Mouse (Mus musculus): Measurements from ENCODE around the gene Snx15. TPM values are rescaled to one million over a fixed set of nuclear protein-coding genes. Genes with fewer than 3 reads are reported as not detected.

Gene Snx15
- polyA plus RNA-seq, 1 experiment from 2014 or later: 61.2 TPM

DNA sequence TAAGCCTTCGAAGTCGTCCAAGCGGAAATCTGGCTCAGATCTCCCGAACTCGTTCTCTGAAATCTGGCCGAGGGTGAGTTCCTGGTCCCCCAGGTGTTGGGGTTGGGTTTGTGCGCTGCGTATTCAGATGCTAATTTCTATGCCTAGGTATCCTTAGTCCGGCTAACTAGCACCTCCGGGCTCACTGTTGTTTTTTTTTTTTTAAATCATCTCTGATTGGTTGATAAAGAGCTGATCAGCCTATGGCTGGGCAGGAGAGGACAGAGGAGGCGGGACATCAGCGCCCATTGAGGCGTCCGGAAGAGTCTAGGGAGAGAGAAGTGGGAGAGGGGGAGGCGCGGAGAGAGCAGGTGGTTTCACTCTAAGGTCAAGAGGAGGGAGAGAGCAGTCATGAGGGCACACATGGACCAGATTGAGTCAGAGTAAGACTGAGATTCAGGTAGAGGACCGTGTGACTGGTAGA, 42.7 kb downstream of the Snx15 start:
- WGBS (ENCODE audit: insufficient replicate concordance): under 1% methylated on average over 17 of the region's 17 CpGs
- Histone ChIP-seq H3K4me1 (ENCODE audit: control insufficient read depth, low read depth, low read length) (peaks cover 21% of the 10 kb centered on the region), H3K27ac (ENCODE audit: low read length) (peak overlapping the region; percentile 93), H3K36me3 (ENCODE audit: control insufficient read depth, insufficient read depth) (peaks cover 48% of the 10 kb centered on the region), H3K9me3 (replicated peaks; ENCODE audit: control insufficient read depth, low read length) (no peaks in the 10 kb centered on the region), H3K4me2 (ENCODE audit: low read depth, low read length) (peak overlapping the region; percentile 88), H3K9ac (ENCODE audit: low read depth, low read length) (peak overlapping the region; percentile 88), H3K27me3 (ENCODE audit: control insufficient read depth, insufficient read depth, low read depth, low read length) (no peaks in the 10 kb centered on the region), H3K4me3 (ENCODE audit: low read depth, low read length) (peak overlapping the region; percentile 95)
- peak; percentile 80 for ATAC-seq (ENCODE audit: low read depth)

DNA sequence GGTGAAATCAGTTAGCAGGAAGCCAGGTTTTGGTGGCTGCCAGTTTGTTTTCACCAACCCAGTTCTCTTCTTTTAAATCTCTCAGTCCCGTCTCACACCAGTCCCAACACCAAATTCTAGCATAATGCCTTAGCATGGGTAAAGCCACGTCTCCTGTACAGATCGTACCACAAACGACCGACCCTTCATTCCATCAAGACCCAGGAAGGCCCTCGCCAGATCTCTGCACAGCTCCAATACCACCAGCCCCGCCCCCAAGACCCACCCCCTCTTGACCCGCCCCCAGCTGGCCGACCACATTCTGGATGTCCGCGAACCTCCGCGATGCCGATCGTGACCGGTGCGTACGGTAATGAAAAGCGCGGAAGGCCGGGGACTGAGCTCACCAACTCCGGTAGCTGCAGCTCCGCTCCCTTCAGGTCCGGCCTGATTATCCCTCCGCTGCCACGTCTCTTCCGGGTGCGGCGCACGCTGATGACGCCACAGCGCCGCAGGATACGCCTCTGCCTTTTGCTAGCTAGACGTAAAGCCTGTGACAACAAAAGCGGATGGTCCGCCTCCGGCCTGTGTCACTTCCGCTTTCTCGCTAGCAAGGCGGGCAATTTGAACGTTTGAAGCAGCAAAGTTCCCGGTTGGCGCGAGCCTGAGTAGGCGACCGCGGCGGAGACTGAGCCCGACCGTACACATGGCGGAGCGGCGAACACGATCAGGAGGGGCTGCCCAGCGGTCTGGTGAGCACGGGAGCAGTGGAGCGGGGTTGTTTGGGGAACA, 43.4 kb downstream of the Snx15 start, which contains the start of the genes Zfpl1 and Cdca5:
Gene Zfpl1, minus strand, starts transcription at position 479 of the 771 bp plus-strand sequence.
Gene Cdca5, plus strand, starts transcription at position 506 of the 771 bp plus-strand sequence.
- no peaks in the 10 kb centered on the region for H3K9me3 ChIP-seq (replicated peaks; ENCODE audit: control insufficient read depth, low read length)
- under 1% methylated on average over 58 of the region's 58 CpGs for WGBS (ENCODE audit: insufficient replicate concordance)
- H3K4me1 ChIP-seq (ENCODE audit: control insufficient read depth, low read depth, low read length): peaks cover 21% of the 10 kb centered on the region
- no peaks in the 10 kb centered on the region for H3K27me3 ChIP-seq (ENCODE audit: control insufficient read depth, insufficient read depth, low read depth, low read length)
- peaks cover 41% of the 10 kb centered on the region for H3K36me3 ChIP-seq (ENCODE audit: control insufficient read depth, insufficient read depth)
- ATAC-seq (ENCODE audit: low read depth): peak; percentile 90
- peak within 1 kb of the TSS; percentile 93 for H3K27ac ChIP-seq (ENCODE audit: low read length)
- peak within 1 kb of the TSS; percentile 95 for H3K4me3 ChIP-seq (ENCODE audit: low read depth, low read length)
- H3K4me2 ChIP-seq (ENCODE audit: low read depth, low read length): peak within 1 kb of the TSS; percentile 88
- H3K9ac ChIP-seq (ENCODE audit: low read depth, low read length): peak within 1 kb of the TSS; percentile 88

DNA sequence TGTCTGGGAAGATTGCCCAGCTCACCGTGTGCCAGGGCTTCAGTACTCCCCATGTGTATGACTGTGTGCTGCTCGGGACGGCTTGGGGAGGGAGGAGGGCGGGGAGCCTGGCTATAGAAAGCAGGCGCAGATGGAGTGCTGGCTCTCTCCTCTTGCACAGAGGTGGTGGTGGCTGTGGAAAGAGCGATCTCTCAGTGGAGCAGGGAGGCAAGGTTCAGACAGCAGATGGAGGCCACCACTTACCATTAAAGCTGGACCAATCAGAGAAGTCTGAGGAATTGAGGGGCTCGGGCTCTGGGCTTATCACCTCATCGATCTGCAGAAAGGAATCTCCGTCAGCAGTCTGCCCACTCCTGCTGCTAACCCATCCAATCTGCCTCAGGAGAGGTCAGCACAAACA, 45.9 kb downstream of the Snx15 start, which contains the start of gene Gm28374:
Gene Gm28374, minus strand, starts transcription at position 101 of the 400 bp plus-strand sequence.
- peaks cover 19% of the 10 kb centered on the region for H3K36me3 ChIP-seq (ENCODE audit: control insufficient read depth, insufficient read depth)

DNA sequence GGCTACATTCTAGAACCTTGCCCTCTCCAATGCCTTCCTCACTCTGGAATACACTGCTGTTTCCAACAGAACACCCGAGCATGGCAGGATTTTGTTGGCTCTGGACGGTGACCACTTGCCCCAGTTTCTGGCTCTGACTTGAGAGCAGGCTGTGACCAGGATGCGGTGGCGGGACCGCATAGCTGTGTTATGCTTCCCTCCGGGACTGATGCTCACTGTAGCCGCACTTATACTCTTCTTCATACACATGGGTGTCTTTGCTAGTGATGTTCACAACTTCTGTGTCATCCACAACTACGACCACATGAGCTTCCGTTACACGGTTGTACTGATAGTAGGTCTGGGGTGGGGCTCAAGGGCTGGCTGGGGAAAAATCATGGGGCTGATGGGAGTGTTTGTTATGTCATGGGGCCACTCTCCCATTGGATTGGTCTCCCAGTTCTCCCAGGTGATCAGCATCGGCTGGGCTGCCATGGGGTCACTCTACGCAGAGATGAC, 48.1 kb downstream of the Snx15 start, which contains the start of gene Tmem262:
Gene Tmem262, plus strand, starts transcription at position 51 of the 498 bp plus-strand sequence.
- Histone ChIP-seq H3K4me1 (ENCODE audit: control insufficient read depth, low read depth, low read length) (peaks cover 26% of the 10 kb centered on the region), H3K9me3 (replicated peaks; ENCODE audit: control insufficient read depth, low read length) (no peaks in the 10 kb centered on the region), H3K4me2 (ENCODE audit: low read depth, low read length) (no peak within 1 kb of the TSS), H3K9ac (ENCODE audit: low read depth, low read length) (no peak within 1 kb of the TSS), H3K4me3 (ENCODE audit: low read depth, low read length) (no peak within 1 kb of the TSS), H3K36me3 (ENCODE audit: control insufficient read depth, insufficient read depth) (peaks cover 8% of the 10 kb centered on the region; the same call in 1 of the 2 replicates), H3K27me3 (ENCODE audit: control insufficient read depth, insufficient read depth, low read depth, low read length) (no peaks in the 10 kb centered on the region), H3K27ac (ENCODE audit: low read length) (no peak within 1 kb of the TSS)
- WGBS (ENCODE audit: insufficient replicate concordance): 76% methylated on average over 12 of the region's 12 CpGs
- no peak for ATAC-seq (ENCODE audit: low read depth)

More for the DNA sequence above, 45.9 kb downstream of the Snx15 start, which contains the start of gene Gm28374:
- Histone ChIP-seq H3K27me3 (ENCODE audit: control insufficient read depth, insufficient read depth, low read depth, low read length) (no peaks in the 10 kb centered on the region), H3K4me3 (ENCODE audit: low read depth, low read length) (no peak within 1 kb of the TSS), H3K9me3 (replicated peaks; ENCODE audit: control insufficient read depth, low read length) (no peaks in the 10 kb centered on the region), H3K4me2 (ENCODE audit: low read depth, low read length) (no peak within 1 kb of the TSS), H3K9ac (ENCODE audit: low read depth, low read length) (no peak within 1 kb of the TSS), H3K27ac (ENCODE audit: low read length) (no peak within 1 kb of the TSS), H3K4me1 (ENCODE audit: control insufficient read depth, low read depth, low read length) (peaks cover 26% of the 10 kb centered on the region)
- no peak for ATAC-seq (ENCODE audit: low read depth)
- 80% methylated on average over 9 of the region's 9 CpGs for WGBS (ENCODE audit: insufficient replicate concordance)

DNA sequence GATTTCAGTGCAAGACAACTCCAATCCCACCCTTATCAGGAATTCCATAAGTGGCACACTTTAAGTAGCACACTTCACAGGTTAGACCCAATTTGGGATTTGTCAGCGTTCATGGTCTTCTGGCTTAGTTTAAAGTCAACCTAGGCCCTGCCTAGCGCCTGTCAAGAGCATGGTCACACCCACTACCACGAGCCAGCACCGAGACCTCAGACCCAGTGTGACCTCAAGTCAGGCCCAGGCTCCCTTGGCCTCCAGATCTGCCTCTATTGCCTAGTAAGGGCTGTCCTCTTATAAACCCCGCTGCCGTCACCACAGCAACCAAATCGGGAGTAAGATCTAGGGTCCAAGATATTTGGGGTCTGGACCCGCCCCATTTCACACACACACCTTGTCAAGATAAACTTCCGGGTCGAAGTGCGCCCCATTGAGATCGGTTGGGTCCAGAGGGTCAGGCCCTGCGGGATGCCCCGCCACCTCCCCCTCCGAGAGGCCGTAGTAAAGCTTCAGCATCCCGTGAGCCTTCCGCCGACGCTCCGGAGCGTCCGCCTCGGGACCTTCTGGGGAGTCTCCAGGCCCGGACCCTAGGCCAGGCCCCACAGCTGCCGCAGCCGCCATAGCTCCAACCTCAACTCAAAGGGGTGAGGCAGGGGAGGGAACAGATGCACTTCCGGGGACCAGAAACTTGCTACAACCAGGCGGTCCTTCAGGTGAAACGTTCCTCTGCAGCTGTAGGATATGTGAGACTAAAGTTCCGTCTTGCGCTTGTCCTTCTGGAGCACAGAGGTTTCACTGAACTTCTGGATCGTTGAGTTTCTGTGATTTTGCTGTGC, 51.3 kb downstream of the Snx15 start, which contains the start of gene Vps51:
Gene Vps51, minus strand, starts transcription at position 668 of the 830 bp plus-strand sequence.
- Histone ChIP-seq H3K9ac (ENCODE audit: low read depth, low read length) (peak within 1 kb of the TSS; percentile 86), H3K4me2 (ENCODE audit: low read depth, low read length) (peak within 1 kb of the TSS; percentile 81), H3K36me3 (ENCODE audit: control insufficient read depth, insufficient read depth) (peaks cover 6% of the 10 kb centered on the region; the same call in 1 of the 2 replicates), H3K9me3 (replicated peaks; ENCODE audit: control insufficient read depth, low read length) (no peaks in the 10 kb centered on the region), H3K4me3 (ENCODE audit: low read depth, low read length) (peak within 1 kb of the TSS; percentile 89), H3K27me3 (ENCODE audit: control insufficient read depth, insufficient read depth, low read depth, low read length) (no peaks in the 10 kb centered on the region), H3K4me1 (ENCODE audit: control insufficient read depth, low read depth, low read length) (peaks cover 17% of the 10 kb centered on the region), H3K27ac (ENCODE audit: low read length) (peak within 1 kb of the TSS; percentile 86)
- peak; percentile 88 for ATAC-seq (ENCODE audit: low read depth)
- WGBS (ENCODE audit: insufficient replicate concordance): under 1% methylated on average over 33 of the region's 33 CpGs

DNA sequence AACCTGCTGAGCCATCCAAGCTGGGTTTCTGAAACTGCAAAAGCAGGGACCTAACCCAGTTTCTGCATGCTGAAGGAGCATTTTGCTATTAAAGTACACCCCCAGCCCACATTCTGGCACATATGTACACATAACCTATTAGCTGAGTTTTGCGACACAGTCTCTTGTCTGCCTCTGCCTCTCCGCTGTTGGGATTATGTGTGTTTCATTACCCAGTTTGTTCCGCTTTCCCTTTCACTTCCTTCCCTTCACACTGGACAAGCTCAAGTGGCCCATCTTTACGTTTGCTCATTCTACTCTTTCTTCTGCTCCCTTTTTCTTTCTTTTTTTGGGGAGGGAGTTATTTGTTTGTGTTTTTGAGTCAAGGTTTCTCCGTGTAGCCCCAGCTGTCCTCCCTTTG, 54.2 kb downstream of the Snx15 start:
- H3K4me3 ChIP-seq (ENCODE audit: low read depth, low read length): no peak overlapping the region
- peaks cover 3% of the 10 kb centered on the region for H3K36me3 ChIP-seq (ENCODE audit: control insufficient read depth, insufficient read depth)
- WGBS (ENCODE audit: insufficient replicate concordance): 74% methylated on average over 5 of the region's 5 CpGs

DNA sequence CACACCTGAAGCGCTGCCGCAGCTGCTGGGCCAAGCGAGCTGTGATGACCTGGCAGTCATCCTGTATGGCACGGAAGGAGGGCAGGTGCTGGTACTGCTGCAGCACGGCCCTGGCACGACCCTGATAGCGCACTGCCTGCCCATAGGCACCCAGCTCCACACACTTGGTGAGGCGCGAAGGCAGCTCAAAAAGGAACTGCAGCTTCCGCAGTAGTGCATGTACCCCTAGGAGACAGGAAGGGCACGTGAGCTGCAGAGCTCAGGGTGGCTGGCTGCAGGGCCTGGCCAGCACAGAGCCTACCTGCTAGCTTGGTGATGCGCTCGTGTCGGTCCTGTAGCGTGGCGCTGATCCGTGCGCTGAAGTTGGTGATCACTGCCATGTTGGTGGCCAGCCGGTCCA, 56.8 kb downstream of the Snx15 start:
- Histone ChIP-seq H3K4me2 (ENCODE audit: low read depth, low read length) (no peak overlapping the region), H3K9ac (ENCODE audit: low read depth, low read length) (no peak overlapping the region), H3K27ac (ENCODE audit: low read length) (no peak overlapping the region), H3K9me3 (replicated peaks; ENCODE audit: control insufficient read depth, low read length) (no peaks in the 10 kb centered on the region), H3K36me3 (ENCODE audit: control insufficient read depth, insufficient read depth) (peaks cover 3% of the 10 kb centered on the region), H3K4me1 (ENCODE audit: control insufficient read depth, low read depth, low read length) (peaks cover 28% of the 10 kb centered on the region), H3K4me3 (ENCODE audit: low read depth, low read length) (no peak overlapping the region), H3K27me3 (ENCODE audit: control insufficient read depth, insufficient read depth, low read depth, low read length) (no peaks in the 10 kb centered on the region)
- WGBS (ENCODE audit: insufficient replicate concordance): 86% methylated on average over 19 of the region's 19 CpGs
- ATAC-seq (ENCODE audit: low read depth): no peak

More for the DNA sequence above, 54.2 kb downstream of the Snx15 start:
- Histone ChIP-seq H3K4me1 (ENCODE audit: control insufficient read depth, low read depth, low read length) (peaks cover 17% of the 10 kb centered on the region), H3K27ac (ENCODE audit: low read length) (peak overlapping the region; percentile 45), H3K9ac (ENCODE audit: low read depth, low read length) (no peak overlapping the region), H3K9me3 (replicated peaks; ENCODE audit: control insufficient read depth, low read length) (no peaks in the 10 kb centered on the region), H3K4me2 (ENCODE audit: low read depth, low read length) (no peak overlapping the region), H3K27me3 (ENCODE audit: control insufficient read depth, insufficient read depth, low read depth, low read length) (no peaks in the 10 kb centered on the region)
- no peak for ATAC-seq (ENCODE audit: low read depth)

DNA sequence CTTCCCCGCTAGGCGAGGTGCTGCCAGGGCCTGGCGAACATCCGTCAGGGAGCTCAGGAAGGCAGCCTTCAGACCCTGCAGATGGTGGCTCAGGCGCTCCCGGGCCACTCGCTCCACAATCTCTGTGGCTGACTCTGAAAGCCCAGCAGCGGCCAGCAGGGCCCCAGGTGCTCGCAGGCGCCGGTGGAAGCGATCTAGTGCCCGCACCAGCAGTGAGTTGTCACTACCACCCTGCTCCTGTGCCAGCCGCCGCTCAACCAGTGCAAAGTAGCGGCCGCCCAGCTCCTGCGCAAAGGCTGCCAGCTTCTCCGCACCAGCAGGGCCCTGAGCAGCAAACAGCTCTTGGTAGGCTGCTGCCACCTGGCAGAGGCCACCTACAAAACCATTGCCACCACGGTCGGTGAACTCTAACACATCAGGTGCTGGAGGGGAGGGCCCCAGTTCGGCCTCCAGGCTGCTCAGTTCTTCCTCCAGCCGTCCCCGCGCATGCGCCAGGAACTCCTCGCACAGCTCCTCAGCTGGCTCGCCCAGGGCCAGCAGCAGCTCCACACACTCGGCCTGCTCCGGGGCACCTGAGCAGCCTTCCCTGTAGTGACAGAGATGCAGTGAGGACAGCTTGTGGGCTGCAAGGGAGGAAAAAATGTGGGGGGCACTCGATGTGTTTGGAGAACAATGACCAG, 57.4 kb downstream of the Snx15 start:
- H3K4me3 ChIP-seq (ENCODE audit: low read depth, low read length): no peak overlapping the region
- H3K27me3 ChIP-seq (ENCODE audit: control insufficient read depth, insufficient read depth, low read depth, low read length): no peaks in the 10 kb centered on the region
- 83% methylated on average over 31 of the region's 31 CpGs for WGBS (ENCODE audit: insufficient replicate concordance)
- peaks cover 25% of the 10 kb centered on the region for H3K4me1 ChIP-seq (ENCODE audit: control insufficient read depth, low read depth, low read length)
- H3K9me3 ChIP-seq (replicated peaks; ENCODE audit: control insufficient read depth, low read length): no peaks in the 10 kb centered on the region
- no peak overlapping the region for H3K9ac ChIP-seq (ENCODE audit: low read depth, low read length)
- no peak overlapping the region for H3K4me2 ChIP-seq (ENCODE audit: low read depth, low read length)
- ATAC-seq (ENCODE audit: low read depth): no peak
- peaks cover 3% of the 10 kb centered on the region for H3K36me3 ChIP-seq (ENCODE audit: control insufficient read depth, insufficient read depth)
- H3K27ac ChIP-seq (ENCODE audit: low read length): no peak overlapping the region
